Mouse (Mus musculus) ES-Bruce4 (cell line): ENCODE measurements around the gene Noct. TPM values are rescaled to one million over a fixed set of nuclear protein-coding genes. Genes with fewer than 3 reads are reported as not detected.

Source experiments
- H3K27ac ChIP-seq: 2 replicates; pipeline ENCODE4 v1.5.1; 2012; ENCODE audit warnings: low read length, inconsistent platforms; ENCODE audit not compliant: insufficient read depth
- H3K27me3 ChIP-seq: 2 replicates; pipeline ENCODE4 v1.6.1; 2012; ENCODE audit warnings: mild to moderate bottlenecking, low read length, inconsistent platforms; ENCODE audit not compliant: control insufficient read depth, poor library complexity, insufficient read depth, severe bottlenecking
- H3K36me3 ChIP-seq: 2 replicates; pipeline ENCODE4 v1.6.1; 2012; ENCODE audit warnings: inconsistent platforms, mild to moderate bottlenecking, low read length, moderate library complexity; ENCODE audit not compliant: control insufficient read depth, poor library complexity, insufficient read depth, severe bottlenecking
- H3K4me1 ChIP-seq: one replicate; pipeline ENCODE4 v1.8.1; 2011; ENCODE audit warnings: low read length; ENCODE audit not compliant: control insufficient read depth, insufficient read depth
- H3K4me3 ChIP-seq: 2 replicates; pipeline ENCODE4 v1.5.1; 2011; ENCODE audit warnings: low read depth, mild to moderate bottlenecking, low read length
- H3K9ac ChIP-seq: 2 replicates; pipeline ENCODE4 v1.6.1; 2012; ENCODE audit warnings: low read depth, mild to moderate bottlenecking, inconsistent platforms; ENCODE audit not compliant: poor library complexity, severe bottlenecking
- H3K9me3 ChIP-seq: replicated peaks from 2 replicates; pipeline ENCODE4 v1.6.1; 2012; ENCODE audit warnings: mild to moderate bottlenecking, low read length, inconsistent platforms; ENCODE audit not compliant: control insufficient read depth, poor library complexity, insufficient read depth, severe bottlenecking
- CTCF ChIP-seq: IDR thresholded peaks from one replicate; pipeline ENCODE4 v1.8.1; 2011; ENCODE audit warnings: low read depth, low read length
- EP300 ChIP-seq: IDR thresholded peaks from 2 replicates; pipeline ENCODE4 v1.6.1; 2011; ENCODE audit warnings: low read depth, low read length; ENCODE audit not compliant: insufficient read depth
- POLR2A ChIP-seq: IDR thresholded peaks from one replicate; pipeline ENCODE4 v1.8.1; 2011; ENCODE audit warnings: low read length; ENCODE audit not compliant: insufficient read depth
- polyA plus RNA-seq: library from polyadenylated mRNA; stranded (reverse); fragments of >200 nt; gene quantifications from 2 replicates; pipeline ENCODE4 v1.2.4, GENCODE M21; 2011; ENCODE audit warnings: low read depth; ENCODE audit not compliant: missing spikeins, insufficient read depth, insufficient read length

Gene Noct
- polyA plus RNA-seq, 1 experiment = 33.7 TPM

GRCm38 (mm10) chr3:51234752-51235055, 10.5 kb downstream of the Noct start:
- Histone ChIP-seq H3K4me3 (no peak overlapping the region), H3K9me3 (peaks cover 32% of the 10 kb centered on the region), H3K27ac (no peak overlapping the region), H3K4me1 (no peaks in the 10 kb centered on the region), H3K36me3 (peaks cover 24% of the 10 kb centered on the region), H3K9ac (no peak overlapping the region), H3K27me3 (no peaks in the 10 kb centered on the region)
- TF ChIP-seq EP300 (no peak), POLR2A (no peak), CTCF (no peak)

- Histone ChIP-seq H3K4me3 (no peak overlapping the region), H3K4me1 (no peaks in the 10 kb centered on the region), H3K27ac (no peak overlapping the region), H3K9me3 (peaks cover 34% of the 10 kb centered on the region), H3K36me3 (peaks cover 22% of the 10 kb centered on the region), H3K27me3 (no peaks in the 10 kb centered on the region), H3K9ac (no peak overlapping the region)
- TF ChIP-seq EP300 (no peak), CTCF (no peak), POLR2A (no peak)
These were observed 14.3 kb downstream of the Noct start for GRCm38 (mm10) chr3:51238515-51238914.

GRCm38 (mm10) chr3:51239541-51239940, 15.3 kb downstream of the Noct start:
- Histone ChIP-seq H3K27me3 (no peaks in the 10 kb centered on the region), H3K4me1 (no peaks in the 10 kb centered on the region), H3K9me3 (peaks cover 34% of the 10 kb centered on the region), H3K27ac (no peak overlapping the region), H3K4me3 (no peak overlapping the region), H3K36me3 (peaks cover 22% of the 10 kb centered on the region), H3K9ac (no peak overlapping the region)
- TF ChIP-seq CTCF (no peak), POLR2A (no peak), EP300 (no peak)

- Histone ChIP-seq H3K9me3 (peaks cover 29% of the 10 kb centered on the region), H3K4me3 (no peak overlapping the region), H3K36me3 (peaks cover 53% of the 10 kb centered on the region), H3K9ac (no peak overlapping the region), H3K4me1 (no peaks in the 10 kb centered on the region), H3K27ac (no peak overlapping the region), H3K27me3 (no peaks in the 10 kb centered on the region)
- TF ChIP-seq POLR2A (no peak), CTCF (no peak), EP300 (no peak)
These were observed 23.5 kb downstream of the Noct start for GRCm38 (mm10) chr3:51247704-51248103.

- Histone ChIP-seq H3K27me3 (no peaks in the 10 kb centered on the region), H3K9ac (no peak overlapping the region), H3K36me3 (peaks cover 62% of the 10 kb centered on the region), H3K4me1 (no peaks in the 10 kb centered on the region), H3K9me3 (peaks cover 29% of the 10 kb centered on the region), H3K4me3 (no peak overlapping the region), H3K27ac (no peak overlapping the region)
- TF ChIP-seq POLR2A (no peak), EP300 (no peak), CTCF (no peak)
These were observed 24.4 kb downstream of the Noct start for GRCm38 (mm10) chr3:51248600-51248999.

GRCm38 (mm10) chr3:51249460-51249859, 25.2 kb downstream of the Noct start:
- TF ChIP-seq EP300 (no peak), POLR2A (no peak), CTCF (no peak)
- H3K9ac ChIP-seq = no peak overlapping the region
- H3K27ac ChIP-seq = no peak overlapping the region
- no peaks in the 10 kb centered on the region for H3K27me3 ChIP-seq
- peaks cover 64% of the 10 kb centered on the region for H3K36me3 ChIP-seq
- no peaks in the 10 kb centered on the region for H3K4me1 ChIP-seq
- H3K4me3 ChIP-seq = no peak overlapping the region
- peaks cover 29% of the 10 kb centered on the region for H3K9me3 ChIP-seq
